Mouse (Mus musculus) Muller cell, postnatal 12 days (primary cell): ENCODE results near the gene Pclaf.
A peak's percentile ranks its signal among the peaks of the same experiment; 100 is the strongest.

Experiments used
- DNase-seq: peaks from one replicate; pipeline ENCODE4 v3.0.0-alpha.2; 2015; ENCODE audit errors: inconsistent ontology term

The Pclaf gene

DNA sequence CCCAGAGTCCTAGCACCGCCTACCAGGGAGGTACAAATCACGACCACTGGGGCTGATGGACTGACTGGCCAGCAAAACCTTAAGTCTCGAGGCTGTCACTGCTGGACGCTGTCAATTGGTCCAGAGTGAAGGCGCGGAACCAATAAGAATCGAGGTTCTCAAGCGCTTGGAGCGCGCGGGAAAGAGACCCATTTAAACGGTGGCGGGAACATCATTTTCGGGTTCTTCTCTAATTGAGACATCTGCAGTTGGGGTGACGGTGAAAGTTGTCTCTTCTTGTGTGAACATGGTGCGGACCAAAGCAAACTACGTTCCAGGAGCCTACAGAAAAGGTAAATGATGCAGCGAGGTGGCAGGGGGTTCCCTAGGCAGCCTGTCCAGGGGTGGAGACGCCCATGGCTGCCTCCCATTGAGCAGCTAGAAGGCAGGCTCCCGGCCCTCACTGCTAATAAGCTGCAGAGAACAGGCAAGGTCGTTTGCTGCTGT lies at the start of gene Pclaf:
Gene Pclaf (plus strand): TSS at position 95 of the 486 bp plus-strand sequence.
- DNase-seq: peak; percentile 79

DNA sequence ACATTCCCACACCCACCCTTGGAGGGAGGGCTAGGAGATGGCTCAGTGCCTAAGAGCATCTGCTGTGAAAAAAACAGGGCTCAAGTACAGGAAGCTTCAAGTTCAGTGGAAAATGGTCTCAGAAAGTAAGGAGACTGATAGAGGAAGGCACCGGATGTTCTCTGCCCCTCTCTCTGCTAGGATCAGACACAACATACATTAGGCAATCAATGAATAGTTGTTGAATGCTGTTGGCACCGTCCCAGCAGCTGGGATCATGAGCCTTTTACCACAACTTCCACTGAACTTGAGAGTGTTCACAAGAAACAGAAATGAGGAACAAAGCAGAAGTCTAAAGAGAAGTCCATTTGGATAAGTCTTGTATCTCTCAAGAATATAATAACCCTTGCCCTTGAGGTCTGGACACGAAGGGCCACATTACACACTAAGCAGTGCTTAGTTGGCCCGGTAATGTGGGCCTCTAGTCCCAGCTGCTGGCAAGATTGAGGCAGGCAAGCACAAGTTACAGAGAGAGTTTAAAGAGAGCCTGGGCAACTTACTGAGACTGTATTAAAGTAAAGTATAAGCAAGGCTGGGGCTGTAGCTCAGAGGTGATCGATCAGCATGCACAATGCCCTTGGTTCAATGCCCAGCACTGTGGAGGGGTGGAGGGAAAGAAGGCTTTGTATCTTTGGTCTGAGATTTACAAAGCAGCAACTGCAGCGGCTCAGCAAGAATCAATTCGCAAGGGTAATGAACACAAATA lies 45.4 kb upstream of the Pclaf start:
- peak; percentile 45 for DNase-seq

- DNase-seq: peak; percentile 70
Observed at GRCm38 (mm10) chr9:65848154-65848553, 41.9 kb upstream of the Pclaf start.

GRCm38 (mm10) chr9:65850203-65850602 lies 39.8 kb upstream of the Pclaf start:
- peak; percentile 55 for DNase-seq

- no peak for DNase-seq
Observed at GRCm38 (mm10) chr9:65859656-65860055, 30.4 kb upstream of the Pclaf start.

DNA sequence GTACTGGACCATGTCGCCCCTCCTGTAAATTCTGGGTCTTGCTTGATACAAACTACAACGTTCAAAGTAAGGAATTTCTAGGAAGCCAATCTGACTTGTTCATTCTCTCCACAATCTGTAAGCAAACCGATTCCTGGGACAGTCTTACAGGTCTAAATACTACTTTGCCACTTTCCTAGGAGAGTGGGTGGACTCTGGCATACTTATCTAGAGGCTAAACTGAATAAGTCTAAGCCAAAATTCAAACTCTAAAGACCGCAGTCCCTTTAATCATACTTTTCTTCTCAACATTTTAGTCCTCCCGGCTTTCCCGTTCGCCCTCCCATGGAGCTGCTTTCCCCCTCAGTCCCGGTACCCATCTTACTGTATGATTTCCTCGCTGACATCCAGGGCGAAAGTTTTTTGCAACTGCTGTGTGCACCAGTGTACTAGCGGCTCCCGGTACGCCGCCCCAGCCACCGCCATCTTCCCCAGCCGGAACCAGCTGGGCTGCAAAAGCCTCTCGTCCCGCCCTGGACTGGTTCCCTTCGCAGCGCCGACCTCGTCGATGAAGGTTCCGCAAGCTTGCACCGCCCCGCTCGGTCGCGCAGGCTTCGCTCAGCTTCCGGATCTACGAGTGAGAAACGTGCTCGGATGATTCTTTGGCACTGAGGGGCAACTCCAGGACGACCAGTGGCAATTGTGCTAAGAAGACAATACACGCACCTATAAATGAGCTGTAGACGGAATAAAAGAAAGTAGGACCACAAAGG lies 5.3 kb upstream of the Pclaf start:
- DNase-seq: peak; percentile 92

DNA sequence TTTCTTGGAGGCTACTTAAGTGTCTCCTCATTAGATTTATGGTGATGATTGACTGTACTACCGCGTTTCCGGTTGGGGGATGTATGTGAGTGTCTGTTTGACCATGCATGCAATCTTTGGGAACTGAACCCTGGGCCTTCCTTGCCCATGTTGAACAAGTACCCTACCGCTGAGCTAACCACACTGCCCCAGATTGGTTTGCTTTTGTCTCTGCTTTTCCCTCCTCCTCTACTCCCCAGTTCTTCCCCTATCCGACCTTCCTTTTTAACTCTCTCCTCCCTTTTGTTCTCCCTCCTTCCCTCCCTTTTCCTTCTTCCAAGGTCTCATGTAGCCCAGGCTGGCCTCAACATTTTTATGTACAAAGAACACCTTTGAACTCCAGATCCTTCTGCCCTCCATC lies 1.1 kb downstream of the Pclaf start:
- no peak for DNase-seq

GRCm38 (mm10) chr9:65896977-65897376 lies 6.9 kb downstream of the Pclaf start:
- DNase-seq: no peak

DNA sequence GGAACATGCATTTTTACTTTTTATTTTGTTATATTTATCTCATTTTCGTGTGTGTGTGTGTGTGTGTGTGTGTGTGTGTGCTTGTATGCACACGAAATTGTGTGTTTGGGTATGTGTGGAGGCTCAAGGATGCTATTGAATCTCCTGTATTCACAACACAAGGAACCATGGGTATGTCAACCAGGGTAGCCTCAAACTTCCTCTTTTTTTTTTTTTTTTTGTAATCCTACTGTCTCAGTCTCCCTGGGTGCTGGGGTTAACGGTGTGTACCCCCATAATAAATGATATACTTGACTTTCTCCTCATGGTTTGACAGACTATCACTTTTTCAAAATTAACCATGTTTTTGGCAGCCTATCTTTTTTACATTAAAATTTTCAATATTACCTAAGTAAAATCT lies 12.8 kb downstream of the Pclaf start:
- DNase-seq: no peak

DNA sequence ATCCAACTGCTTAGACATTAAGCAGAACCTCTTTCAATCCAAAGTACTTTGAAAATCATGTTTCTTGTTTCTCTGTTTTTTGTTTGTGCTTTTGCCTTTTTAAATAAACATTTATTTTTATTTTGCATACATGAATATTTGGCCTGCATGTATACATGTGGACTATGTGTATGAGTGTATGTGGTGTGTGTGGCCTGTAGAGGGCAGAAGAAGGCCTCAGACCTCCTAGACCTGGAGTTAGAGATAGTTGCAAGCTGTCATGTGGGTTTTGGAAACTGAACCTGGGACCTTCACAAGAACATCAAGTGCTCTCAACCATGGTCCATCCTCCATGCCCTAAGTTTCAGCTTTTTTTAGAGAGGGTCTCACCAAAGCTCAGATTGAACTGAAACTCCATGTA lies 13.4 kb downstream of the Pclaf start:
- DNase-seq: no peak

DNA sequence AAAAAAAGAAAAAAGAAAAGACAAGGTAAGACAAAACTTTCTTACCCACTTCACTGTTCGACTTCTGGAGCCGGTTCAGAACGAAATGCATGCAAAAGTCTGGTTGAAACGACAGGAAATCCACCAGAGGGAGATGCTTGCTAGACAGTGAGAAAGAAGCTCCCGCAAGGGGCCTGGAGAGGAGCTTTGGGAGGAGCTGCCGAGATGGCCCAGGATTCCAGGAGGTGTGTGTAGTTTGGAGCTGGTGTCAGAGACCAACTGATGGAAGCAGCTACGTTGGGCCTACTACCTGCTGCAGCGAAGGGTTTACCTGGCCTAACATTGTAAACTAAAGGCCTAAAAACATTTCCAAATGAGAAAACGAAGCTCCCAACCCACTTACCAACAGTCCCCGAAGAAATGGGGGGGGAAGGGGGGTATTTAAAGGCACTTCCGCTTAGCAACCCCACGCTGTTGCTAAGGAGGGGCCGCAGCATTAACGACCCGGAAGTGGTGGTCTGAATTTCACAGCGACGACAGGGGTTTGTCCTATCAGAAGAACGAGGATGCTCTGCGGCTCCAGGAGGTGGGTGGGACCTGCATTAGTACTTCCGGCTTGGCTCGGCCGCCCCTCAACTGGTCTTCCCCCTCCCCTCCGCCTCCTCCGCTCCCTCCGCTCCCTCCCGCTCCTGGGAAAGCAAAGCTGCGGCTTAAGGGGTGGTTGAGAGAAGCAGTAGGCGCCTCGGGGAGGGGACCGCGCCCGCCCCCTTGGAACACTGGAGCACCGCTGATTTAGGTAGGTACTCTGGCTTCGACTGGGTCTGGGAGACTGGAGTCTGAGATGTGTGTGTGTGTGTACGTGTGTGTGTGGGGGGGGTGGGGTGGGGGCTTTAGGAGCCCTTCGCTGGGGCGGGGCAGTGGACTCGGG lies 18.6 kb downstream of the Pclaf start, which contains the start of the genes Trip4 and Csnk1g1:
Gene Trip4 (minus strand): TSS at position 401 of the 907 bp plus-strand sequence.
Gene Csnk1g1 (plus strand): TSS at position 531 of the 907 bp plus-strand sequence.
- peak; percentile 99 for DNase-seq

GRCm38 (mm10) chr9:65909301-65909801 lies 19.3 kb downstream of the Pclaf start:
- DNase-seq: peak; percentile 58

DNA sequence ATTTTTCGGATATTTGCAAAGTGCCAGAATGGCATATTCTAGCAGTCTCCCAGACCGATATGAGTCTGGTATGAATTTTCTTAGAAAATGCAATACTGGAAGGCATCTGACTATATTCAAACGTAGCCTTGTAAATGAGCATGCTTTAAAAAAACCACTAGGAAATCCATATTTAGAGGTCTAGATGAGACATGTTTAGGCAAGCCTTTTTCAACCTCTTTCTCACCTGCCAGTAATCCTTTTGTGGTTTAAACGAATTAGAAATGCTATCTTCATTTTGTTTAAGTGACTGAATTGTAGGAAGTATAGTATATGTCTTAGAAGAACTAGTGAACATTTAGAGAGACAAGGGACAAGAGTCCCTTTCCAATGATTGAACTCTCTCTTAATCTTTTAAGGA lies 19.8 kb downstream of the Pclaf start:
- no peak for DNase-seq

- no peak for DNase-seq
Observed at GRCm38 (mm10) chr9:65913976-65914375, 23.9 kb downstream of the Pclaf start.

DNA sequence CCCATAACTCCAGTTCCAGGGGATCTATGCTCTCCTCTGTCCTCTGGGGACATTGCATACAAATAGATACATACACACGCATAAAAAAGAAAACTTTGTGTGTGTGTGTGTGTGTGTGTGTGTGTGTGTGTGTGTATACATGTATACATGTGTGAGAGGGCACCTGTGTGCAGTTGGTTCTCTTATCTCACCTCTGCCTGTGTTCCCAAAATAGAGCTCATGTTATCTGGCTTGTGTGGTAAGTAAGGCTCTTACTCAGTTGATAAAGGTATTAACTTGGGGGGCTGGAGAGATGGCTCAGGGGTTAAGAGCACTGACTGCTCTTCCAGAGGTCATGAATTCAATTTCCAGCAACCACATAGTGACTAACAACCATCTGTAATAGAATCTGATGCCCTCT lies 27.0 kb downstream of the Pclaf start:
- no peak for DNase-seq

DNA sequence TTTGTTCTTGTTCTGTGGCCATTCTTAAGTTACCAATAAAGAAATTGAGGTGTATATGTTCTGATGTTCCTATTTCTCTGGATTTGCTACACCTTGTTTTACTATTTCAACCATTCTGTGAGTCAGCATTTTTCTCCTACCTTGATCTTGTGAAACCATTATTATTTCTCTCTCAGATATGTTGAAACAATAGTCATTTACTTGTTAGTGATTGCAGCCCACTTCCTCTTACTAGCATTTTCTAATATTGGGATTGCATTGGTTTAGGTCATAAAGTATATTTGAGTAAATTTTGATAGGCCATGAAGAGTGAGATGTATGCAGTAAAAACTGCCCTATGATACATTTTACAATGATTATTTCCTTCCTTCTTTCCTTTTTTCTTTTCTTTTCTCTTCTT lies 38.4 kb downstream of the Pclaf start:
- DNase-seq: no peak

DNA sequence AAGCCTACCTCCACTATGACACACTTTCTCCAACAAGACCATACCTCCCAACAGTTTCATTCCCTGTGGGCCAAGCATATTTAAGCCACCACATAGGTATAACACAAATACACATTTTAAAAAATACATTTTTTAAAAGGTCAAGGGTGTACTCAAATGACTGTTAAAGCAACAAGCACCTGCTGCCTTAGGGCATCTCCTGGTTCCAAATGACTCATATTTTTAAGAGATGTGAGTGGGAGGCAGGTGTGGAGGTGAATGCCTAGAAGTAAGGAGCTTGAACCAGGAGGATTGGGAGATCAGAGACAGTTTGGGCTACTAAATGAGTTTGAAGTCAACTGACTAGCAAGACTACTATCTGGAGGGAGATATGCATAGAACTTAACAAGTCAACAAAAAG lies 39.8 kb downstream of the Pclaf start:
- DNase-seq: no peak

DNA sequence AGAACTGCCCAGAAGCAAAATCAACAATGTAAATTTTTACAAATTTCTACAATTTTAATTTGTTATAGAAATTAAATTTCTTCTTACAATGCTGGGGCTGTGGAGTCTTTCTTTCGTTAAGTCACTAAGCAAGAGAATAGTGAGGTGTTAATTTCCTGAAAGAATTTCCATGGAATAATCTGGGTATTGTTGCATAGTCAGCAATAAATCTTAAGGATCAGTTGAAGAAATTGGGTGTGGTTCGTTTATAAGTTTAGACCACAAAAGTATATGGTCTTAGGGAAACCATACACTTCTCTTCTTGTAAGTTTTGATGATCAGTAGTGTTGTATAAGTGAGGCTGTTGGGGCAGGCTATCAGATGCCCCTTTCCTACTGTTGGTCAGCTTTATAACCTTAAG lies 47.5 kb downstream of the Pclaf start:
- DNase-seq: no peak

GRCm38 (mm10) chr9:65951082-65951587 lies 61.1 kb downstream of the Pclaf start:
- DNase-seq: peak; percentile 29
